Mouse (Mus musculus): ENCODE measurements around the gene Vpreb1.

- no peak for TF ChIP-seq POLR2A (IDR thresholded peaks at IDR 0.05; ENCODE audit: borderline replicate concordance, control insufficient read depth, low read depth, low read length)
- no peak for TF ChIP-seq CTCF (IDR thresholded peaks at IDR 0.05; ENCODE audit: control insufficient read depth, insufficient read depth, low read length)
Measured at GRCm38 (mm10) chr16:16897056-16897584, 26.5 kb upstream of the Vpreb1 start.
